8 mouse cellular contexts compared by ENCODE assay signal in the genomic region with DNA sequence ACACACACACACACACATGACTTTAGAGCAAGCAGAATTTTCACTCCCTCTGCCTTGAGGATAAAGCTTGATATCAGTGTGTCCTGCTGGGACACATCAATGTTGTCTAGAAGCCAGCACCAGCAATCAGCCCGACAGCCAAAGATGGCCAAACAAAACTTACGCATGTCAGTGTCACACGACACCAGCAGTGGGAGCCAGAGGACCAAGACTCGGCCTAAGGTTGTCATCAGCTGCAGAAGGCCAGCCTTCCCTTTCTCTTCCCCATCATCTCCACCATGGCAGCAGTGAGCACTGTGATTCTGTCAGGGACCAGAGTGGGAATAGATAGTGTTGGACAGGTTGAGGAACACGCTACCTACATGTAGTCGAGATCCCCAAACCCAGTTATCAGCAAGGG. TPM values are rescaled to one million over a fixed set of nuclear protein-coding genes. Genes with fewer than 3 reads are reported as not detected.
DNase-seq lines count a peak whose midpoint lies in the region; ATAC-seq lines count a peak whose summit lies in the region.
"Had no signal": no experiment of that assay in that cellular context is flagged by ENCODE, and none has a peak within 500 bp of the region (broad histone marks: within the 10 kb centered on the region; RNA-seq: fewer than 3 reads in every experiment).

No protein-coding gene starts in this region.

- no peak overlapping the region for H3K27ac ChIP-seq in embryonic facial prominence, embryonic 14.5 days (replicated peaks; ENCODE audit: low read depth, low read length)
- H3K27ac ChIP-seq: heart, embryonic 15.5 days had no signal

- no peak for ATAC-seq in embryonic facial prominence, embryonic 14.5 days (ENCODE audit: low read depth)
- no peak for ATAC-seq in erythroblast, adult 5-6 weeks (replicated peaks; ENCODE audit: low FRiP score, poor library complexity, severe bottlenecking)

- WGBS in embryonic facial prominence, embryonic 14.5 days: 55% methylated on average over 6 of the region's 6 CpGs

- H3K4me2 ChIP-seq in embryonic facial prominence, embryonic 14.5 days (ENCODE audit: low read depth, low read length): no peak overlapping the region
- H3K4me2 ChIP-seq: heart, embryonic 15.5 days had no signal

- peak; percentile 10 for DNase-seq in layer of hippocampus, adult 11-12 months (ENCODE audit: low spot score)
- DNase-seq in layer of hippocampus, postnatal 36 days: no peak
- DNase-seq in ES-CJ7 (ENCODE audit: low read depth, low spot score): peak; percentile 87
- peak; percentile 8 for DNase-seq in T-cell, adult 2 months (ENCODE audit: low spot score)
- peak; percentile 38 for DNase-seq in embryonic facial prominence, embryonic 14.5 days (ENCODE audit: low spot score)
- peak; percentile 49 for DNase-seq in mesoderm, embryonic 11.5 days (ENCODE audit: low read depth, low spot score)

- no peaks in the 10 kb centered on the region; the same call in 1 of the 2 replicates for H3K4me1 ChIP-seq in embryonic facial prominence, embryonic 14.5 days (ENCODE audit: control insufficient read depth, insufficient read depth, low read length)

- no peak overlapping the region for H3K4me3 ChIP-seq in embryonic facial prominence, embryonic 14.5 days (ENCODE audit: low read depth, low read length)
- H3K4me3 ChIP-seq: heart, embryonic 15.5 days had no signal

- H3K9me3 ChIP-seq in embryonic facial prominence, embryonic 14.5 days (ENCODE audit: control insufficient read depth, low read length): no peaks in the 10 kb centered on the region
- H3K9me3 ChIP-seq: heart, embryonic 15.5 days had no signal

- peaks cover 9% of the 10 kb centered on the region; the same call in 1 of the 2 replicates for H3K36me3 ChIP-seq in embryonic facial prominence, embryonic 14.5 days (ENCODE audit: control insufficient read depth, insufficient read depth, low read length)

- no peaks in the 10 kb centered on the region for H3K27me3 ChIP-seq in embryonic facial prominence, embryonic 14.5 days (replicated peaks; ENCODE audit: control insufficient read depth, insufficient read depth, low read length)
- H3K27me3 ChIP-seq: heart, embryonic 15.5 days had no signal

- no peak overlapping the region for H3K9ac ChIP-seq in embryonic facial prominence, embryonic 14.5 days (ENCODE audit: low read depth, low read length)
- H3K9ac ChIP-seq: heart, embryonic 15.5 days had no signal

RNA-seq across cellular contexts. Expression of a gene that starts 2.1 kb away (rescaled TPM):
- 10 to 100 TPM; 32.1 to 33.5 TPM for total RNA-seq in layer of hippocampus, postnatal 36 days (2021)
- polyA plus RNA-seq in embryonic facial prominence, embryonic 14.5 days (2014; fragmentation: Nextera tagmentation; extraction: Ambion mirVana): 46.1 and 50.6 TPM in 2 replicates
- 13.0 and 18.1 TPM in 2 replicates for total RNA-seq in erythroblast, adult 5-6 weeks (2015; ENCODE audit: low replicate concordance)
- total RNA-seq in erythroblast, adult 5-6 weeks (2017; ENCODE audit: low replicate concordance): 50.3 and 62.6 TPM in 2 replicates

RNA-seq across cellular contexts. Expression of a gene that starts 35.6 kb away (rescaled TPM):
- 1 to 10 TPM; 5.7 to 7.1 TPM for total RNA-seq in layer of hippocampus, postnatal 36 days (2021)
- polyA plus RNA-seq in embryonic facial prominence, embryonic 14.5 days (2014; fragmentation: Nextera tagmentation; extraction: Ambion mirVana): 21.0 and 27.1 TPM in 2 replicates
- 2.9 TPM in 1 of 2 replicates, not detected in the other for total RNA-seq in erythroblast, adult 5-6 weeks (2015; ENCODE audit: low replicate concordance)
- 0.26 and 0.98 TPM in 2 replicates for total RNA-seq in erythroblast, adult 5-6 weeks (2017; ENCODE audit: low replicate concordance)

RNA-seq across cellular contexts. Expression of a gene that starts 52.8 kb away (rescaled TPM):
- not detected for total RNA-seq in layer of hippocampus, postnatal 36 days (2021)
- 12.4 and 13.3 TPM in 2 replicates for polyA plus RNA-seq in embryonic facial prominence, embryonic 14.5 days (2014; fragmentation: Nextera tagmentation; extraction: Ambion mirVana)
- total RNA-seq in erythroblast, adult 5-6 weeks (2015; ENCODE audit: low replicate concordance): not detected in 2 replicates
- total RNA-seq in erythroblast, adult 5-6 weeks (2017; ENCODE audit: low replicate concordance): 1.8 and 3.7 TPM in 2 replicates

Comparison
In these comparisons a context has a peak if more than half of its experiments do, and no peak if none do; other contexts are left out.
1. DNase-seq: peak in layer of hippocampus, adult 11-12 months (single experiment), ES-CJ7 (single experiment), T-cell, adult 2 months (single experiment), embryonic facial prominence, embryonic 14.5 days (single experiment) and mesoderm, embryonic 11.5 days (single experiment); none in layer of hippocampus, postnatal 36 days (0 of 2).